Mouse (Mus musculus) bone marrow macrophage, adult 2 months (primary cell): ENCODE results near the gene 1700015G11Rik.

Source experiments
- CTCF ChIP-seq: IDR thresholded peaks from 2 replicates; pipeline ENCODE4 v1.5.1; 2012; ENCODE audit warnings: low read depth, mild to moderate bottlenecking, low read length, moderate library complexity
- POLR2A ChIP-seq: IDR thresholded peaks from 2 replicates; pipeline ENCODE4 v1.6.1; 2012; ENCODE audit warnings: mild to moderate bottlenecking, low read depth, low read length, borderline replicate concordance

GRCm38 (mm10) chr7:52013457-52013856 lies 2.1 kb downstream of the 1700015G11Rik start:
- TF ChIP-seq POLR2A (no peak), CTCF (no peak)
